Mouse (Mus musculus): ENCODE data around the gene Gsk3b.

DNA sequence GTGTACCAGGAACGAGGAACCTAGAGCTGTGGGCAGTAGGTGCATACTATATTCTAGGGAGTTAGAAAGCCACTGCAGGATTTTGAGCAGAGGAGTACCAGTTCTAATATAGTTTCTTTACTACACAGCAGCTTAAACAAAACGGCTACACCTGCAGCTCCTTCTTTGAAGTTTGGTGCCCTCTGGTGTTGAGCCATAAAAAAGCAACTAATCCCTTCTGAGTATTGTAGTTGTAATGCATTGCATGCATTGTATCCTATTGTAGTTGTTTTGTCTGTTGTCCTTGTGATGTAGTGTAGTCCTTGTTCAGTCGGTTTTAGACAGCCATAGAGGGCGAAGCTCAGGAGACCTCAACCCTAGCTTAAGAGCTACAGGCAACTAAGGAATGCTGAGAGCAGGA is 108.5 kb downstream of the Gsk3b start:
- TF ChIP-seq CTCF (IDR thresholded peaks at IDR 0.05; ENCODE audit: low read depth) = peak; percentile 80
- TF ChIP-seq EP300 (IDR thresholded peaks at IDR 0.05; ENCODE audit: low read depth) = no peak

All from heart, postnatal 0 days (tissue).